Mouse (Mus musculus): Measurements from ENCODE around the gene Nab2.

Gene Nab2

GRCm38 (mm10) chr10:127674794-127675522 is 6.6 kb upstream of the Nab2 start:
- in situ Hi-C loops (cut with MboI; ENCODE audit: unreplicated experiment in 2 of 2) = loop anchor here (5.0 to 25.0 kb wide), 3 partner anchors 33 to 512 kb away; partner anchors contain the start of genes Stat6 (in 2 of the 2), Gls2 (in 1 of the 2), Rbms2 (in 1 of the 2) and Zbtb39 (in 1 of the 2)

DNA sequence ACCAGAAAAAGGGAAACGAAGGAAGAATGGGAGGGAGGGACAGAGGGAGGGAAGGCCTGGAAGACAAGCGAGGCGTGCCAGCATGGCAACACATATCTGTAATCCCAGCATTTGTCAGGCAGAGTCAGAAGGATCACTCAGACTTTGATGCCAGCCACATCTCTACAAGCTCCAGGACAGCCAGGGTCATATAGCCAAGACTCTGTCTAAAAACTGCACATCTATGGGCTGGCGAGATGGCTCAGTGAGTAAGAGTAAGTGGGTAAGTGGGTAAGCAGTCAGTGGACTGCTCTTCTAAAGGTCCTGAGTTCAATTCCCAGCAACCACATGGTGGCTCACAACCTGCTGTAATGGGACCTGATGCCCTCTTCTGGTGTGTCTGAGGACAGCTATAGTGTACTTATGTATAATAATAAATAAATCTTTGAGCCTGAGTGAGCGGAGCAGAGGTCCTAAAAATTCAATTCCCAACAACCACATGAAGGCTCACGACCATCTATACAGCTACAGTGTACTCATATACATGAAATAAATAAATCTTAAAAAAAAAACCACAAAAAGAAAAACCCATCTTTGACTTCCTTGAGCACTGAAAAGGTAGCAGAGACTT is 5.8 kb upstream of the Nab2 start:
- in situ Hi-C loops (cut with MboI; ENCODE audit: unreplicated experiment in 2 of 2) = loop anchor here in 1 of 2 experiments (25.0 kb wide), 1 partner anchor 513 kb away; the partner anchor contains the start of genes Gls2 and Rbms2

GRCm38 (mm10) chr10:127671276-127671675 is 2.9 kb upstream of the Nab2 start:
- in situ Hi-C loops (cut with MboI; ENCODE audit: unreplicated experiment in 2 of 2) = loop anchor here in 1 of 2 experiments (25.0 kb wide), 1 partner anchor 516 kb away; the partner anchor contains the start of genes Gls2 and Rbms2

- in situ Hi-C loops (cut with MboI; ENCODE audit: unreplicated experiment in 2 of 2) = loop anchor here in 1 of 2 experiments (25.0 kb wide), 1 partner anchor 517 kb away; the partner anchor contains the start of genes Gls2 and Rbms2
Measured at GRCm38 (mm10) chr10:127670185-127670584, 1.8 kb upstream of the Nab2 start.

- in situ Hi-C loops (cut with MboI; ENCODE audit: unreplicated experiment in 2 of 2) = loop anchor here in 1 of 2 experiments (25.0 kb wide), 1 partner anchor 518 kb away; the partner anchor contains the start of genes Gls2 and Rbms2
Measured at GRCm38 (mm10) chr10:127669170-127669569, 802 bp upstream of the Nab2 start.

- in situ Hi-C loops (cut with MboI; ENCODE audit: unreplicated experiment in 2 of 2) = loop anchor here in 1 of 2 experiments (25.0 kb wide), 1 partner anchor 520 kb away; the partner anchor contains the start of genes Gls2 and Rbms2
Measured at GRCm38 (mm10) chr10:127667269-127668092, 887 bp downstream of the Nab2 start.

GRCm38 (mm10) chr10:127666501-127667268 is 1.7 kb downstream of the Nab2 start, which contains the start of gene Nemp1:
Gene Nemp1, plus strand, starts transcription at chr10:127666901.
- in situ Hi-C loops (cut with MboI; ENCODE audit: unreplicated experiment in 2 of 2) = loop anchor here in 1 of 2 experiments (25.0 kb wide), 1 partner anchor 521 kb away; the partner anchor contains the start of genes Gls2 and Rbms2

GRCm38 (mm10) chr10:127665366-127666181 is 2.8 kb downstream of the Nab2 start:
- in situ Hi-C loops (cut with MboI; ENCODE audit: unreplicated experiment in 2 of 2) = loop anchor here in 1 of 2 experiments (25.0 kb wide), 1 partner anchor 522 kb away; the partner anchor contains the start of genes Gls2 and Rbms2

GRCm38 (mm10) chr10:127664891-127665290 is 3.5 kb downstream of the Nab2 start:
- in situ Hi-C loops (cut with MboI; ENCODE audit: unreplicated experiment in 2 of 2) = loop anchor here in 1 of 2 experiments (25.0 kb wide), 1 partner anchor 522 kb away; the partner anchor contains the start of genes Gls2 and Rbms2

DNA sequence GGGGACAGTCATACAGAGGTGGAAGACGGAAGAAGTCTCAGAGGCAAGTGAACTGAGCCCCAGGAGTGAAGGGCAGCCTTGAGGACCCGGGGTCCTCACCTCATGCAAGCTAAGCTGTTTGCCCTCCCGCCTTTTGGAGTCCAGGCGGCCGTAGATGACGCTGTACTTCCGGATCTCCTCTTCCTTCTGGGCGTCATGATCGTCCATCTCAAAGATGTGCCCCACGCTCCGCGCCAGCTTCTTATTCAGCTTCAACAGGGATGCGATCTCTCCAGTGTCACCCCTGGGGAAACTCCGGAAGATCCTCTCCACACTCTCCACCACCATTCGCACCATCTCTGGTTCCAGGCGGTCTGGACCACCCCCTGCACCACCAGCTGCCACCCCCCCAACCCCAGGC is 4.2 kb downstream of the Nab2 start:
- in situ Hi-C loops (cut with MboI; ENCODE audit: unreplicated experiment in 2 of 2) = loop anchor here in 1 of 2 experiments (25.0 kb wide), 1 partner anchor 523 kb away; the partner anchor contains the start of genes Gls2 and Rbms2

GRCm38 (mm10) chr10:127663590-127663989 is 4.8 kb downstream of the Nab2 start:
- in situ Hi-C loops (cut with MboI; ENCODE audit: unreplicated experiment in 2 of 2) = loop anchor here in 1 of 2 experiments (25.0 kb wide), 1 partner anchor 524 kb away; the partner anchor contains the start of genes Gls2 and Rbms2

- in situ Hi-C loops (cut with MboI; ENCODE audit: unreplicated experiment in 2 of 2) = loop anchor here in 1 of 2 experiments (25.0 kb wide), 1 partner anchor 525 kb away; the partner anchor contains the start of genes Gls2 and Rbms2
Measured at GRCm38 (mm10) chr10:127662666-127663253, 5.6 kb downstream of the Nab2 start.

GRCm38 (mm10) chr10:127661915-127662663 is 6.3 kb downstream of the Nab2 start:
- in situ Hi-C loops (cut with MboI; ENCODE audit: unreplicated experiment in 2 of 2) = loop anchor here in 1 of 2 experiments (25.0 kb wide), 1 partner anchor 525 kb away; the partner anchor contains the start of genes Gls2 and Rbms2

GRCm38 (mm10) chr10:127661291-127661914 is 7.0 kb downstream of the Nab2 start:
- in situ Hi-C loops (cut with MboI; ENCODE audit: unreplicated experiment in 2 of 2) = loop anchor here in 1 of 2 experiments (25.0 kb wide), 1 partner anchor 526 kb away; the partner anchor contains the start of genes Gls2 and Rbms2

GRCm38 (mm10) chr10:127659551-127659950 is 8.8 kb downstream of the Nab2 start:
- in situ Hi-C loops (cut with MboI; ENCODE audit: unreplicated experiment in 2 of 2) = loop anchor here in 1 of 2 experiments (25.0 kb wide), 1 partner anchor 528 kb away; the partner anchor contains the start of genes Gls2 and Rbms2

DNA sequence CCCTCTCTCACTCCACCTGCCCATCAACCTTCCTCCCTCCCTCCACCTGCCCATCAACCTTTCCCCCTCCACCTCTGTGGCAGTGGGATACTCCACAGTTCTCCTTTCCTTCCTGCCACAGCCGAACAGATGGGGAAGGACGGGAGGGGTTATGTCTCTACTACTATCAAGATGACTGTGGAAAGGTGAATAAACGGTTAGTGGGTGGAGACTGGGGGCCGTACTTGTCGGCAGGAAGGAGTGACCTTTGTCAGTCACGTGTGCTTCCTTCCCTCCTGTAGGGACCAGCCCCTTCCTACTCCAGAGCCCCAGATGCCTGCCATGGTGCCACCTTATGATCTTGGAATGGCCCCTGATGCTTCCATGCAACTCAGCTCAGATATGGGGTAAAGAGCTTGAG is 10.3 kb downstream of the Nab2 start:
- in situ Hi-C loops (cut with MboI; ENCODE audit: unreplicated experiment in 2 of 2) = loop anchor here in 1 of 2 experiments (25.0 kb wide), 1 partner anchor 529 kb away; the partner anchor contains the start of genes Gls2 and Rbms2
